Mouse (Mus musculus) brain, embryonic 14.5 days (tissue): ENCODE results near the gene Spata7. TPM values are rescaled to one million over a fixed set of nuclear protein-coding genes. Genes with fewer than 3 reads are reported as not detected.

Experiments used
- DNase-seq: peaks from one replicate; pipeline ENCODE4 v3.0.0-alpha.2; 2011; ENCODE audit warnings: low read depth
- CTCF ChIP-seq: fragments of 200-500 bp; IDR thresholded peaks from 2 replicates; pipeline ENCODE4 v1.5.1; 2012; ENCODE audit warnings: inconsistent platforms, mild to moderate bottlenecking, moderate library complexity, borderline replicate concordance; ENCODE audit not compliant: insufficient read depth, insufficient read length; ENCODE audit errors: extremely low read depth
- POLR2A ChIP-seq: fragments of 200-500 bp; IDR thresholded peaks from 2 replicates; pipeline ENCODE4 v1.6.1; 2012; ENCODE audit warnings: mild to moderate bottlenecking, inconsistent platforms, borderline replicate concordance; ENCODE audit not compliant: poor library complexity, insufficient read depth, insufficient read length, severe bottlenecking; ENCODE audit errors: extremely low read depth
- polyA plus RNA-seq: library from polyadenylated mRNA; depleted of rRNA; stranded (reverse); fragments of >200 nt; gene quantifications from 2 replicates; pipeline ENCODE4 v1.2.3, GENCODE M21; 2012; rRNA removed

Spata7 gene
- 14.1 and 16.9 TPM in 2 replicates for polyA plus RNA-seq

GRCm38 (mm10) chr12:98627392-98628259 is at the start of gene Spata7:
TSS of gene Spata7 (plus strand) at chr12:98628157.
- DNase-seq, result peak; percentile 94
- no peak for TF ChIP-seq CTCF
- peak; percentile 14; the same call in 1 of the 2 replicates for TF ChIP-seq POLR2A

DNA sequence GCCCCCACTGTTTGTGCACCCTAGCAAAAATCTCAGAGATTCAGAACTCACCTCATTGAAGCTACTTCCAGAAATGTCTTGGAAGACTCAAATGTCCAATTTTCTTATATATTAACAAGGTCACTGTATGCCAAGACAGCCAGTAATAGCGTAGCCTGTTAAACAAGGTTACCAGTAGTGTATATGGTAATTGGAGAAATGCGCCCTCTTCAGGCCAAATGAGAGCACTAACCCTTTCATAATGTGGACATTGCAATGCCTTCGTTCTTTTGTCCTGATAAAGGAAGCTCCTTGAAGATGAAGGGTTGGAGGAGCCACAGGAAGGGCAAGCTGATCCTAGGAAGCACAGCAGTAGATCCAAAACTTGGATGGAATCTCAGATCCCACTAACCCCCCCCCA is 42.7 kb upstream of the Spata7 start:
- TF ChIP-seq CTCF (peak; percentile 40; the same call in 1 of the 2 replicates), POLR2A (no peak)
- DNase-seq, result no peak

DNA sequence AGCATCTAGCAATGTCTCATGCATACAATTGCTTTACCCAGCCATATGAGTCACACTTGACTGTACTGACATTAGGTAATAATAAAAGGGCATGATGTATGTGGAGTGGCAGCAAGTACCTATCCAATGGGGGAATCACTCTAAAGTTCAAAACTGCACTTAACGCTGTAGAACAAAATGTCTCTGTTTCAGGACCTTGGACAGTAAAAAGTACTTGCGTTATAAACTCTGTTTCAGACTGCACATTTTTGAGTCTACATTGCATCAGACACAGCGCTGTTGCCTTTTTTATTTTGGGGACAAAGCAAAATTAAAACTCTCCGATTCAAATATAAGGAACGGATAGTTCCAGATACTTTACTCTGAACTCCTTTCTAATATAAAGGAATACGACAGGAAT is 39.4 kb upstream of the Spata7 start:
- TF ChIP-seq POLR2A (no peak), CTCF (no peak)
- DNase-seq, result no peak

DNA sequence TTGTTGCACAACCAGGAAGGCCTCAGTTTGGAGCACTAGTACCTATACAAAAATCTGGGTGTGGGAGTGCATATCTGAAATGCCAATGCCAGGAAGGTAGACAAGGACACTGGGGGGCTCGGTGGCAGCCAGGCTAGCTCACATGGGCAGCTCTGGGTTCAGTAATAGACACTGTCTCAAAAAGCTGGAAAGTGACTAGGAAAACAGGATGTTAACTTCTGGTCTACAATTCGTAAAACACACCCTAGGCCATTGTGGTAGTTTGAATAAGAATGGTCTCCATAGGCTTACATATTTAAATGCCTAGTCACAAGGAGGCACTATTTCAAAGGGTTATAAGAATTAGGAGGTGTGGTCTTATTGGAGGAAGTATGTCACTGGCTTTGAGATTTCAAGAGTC is 36.9 kb upstream of the Spata7 start:
- TF ChIP-seq POLR2A (no peak), CTCF (no peak)
- DNase-seq, result no peak

DNA sequence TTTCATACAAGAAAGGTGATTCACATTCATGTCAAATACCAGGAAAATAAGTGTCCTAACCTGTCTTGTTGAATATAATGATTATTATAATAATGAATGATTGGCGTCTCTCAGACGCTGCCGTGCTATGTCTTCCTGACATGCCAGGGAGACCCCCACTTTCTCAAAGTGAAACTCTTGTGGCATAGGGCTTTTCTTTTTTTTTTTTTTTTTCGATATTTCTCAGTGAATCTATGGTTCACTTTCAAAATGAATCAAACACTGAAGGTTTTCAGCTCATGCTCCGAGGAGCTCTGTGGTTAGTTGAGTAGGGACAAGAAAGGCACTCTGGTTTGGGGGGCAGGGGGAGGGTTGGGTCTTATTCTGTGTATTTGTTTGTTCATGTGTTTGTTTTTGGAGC is 27.1 kb upstream of the Spata7 start:
- no peak for DNase-seq
- TF ChIP-seq POLR2A (no peak), CTCF (no peak)

DNA sequence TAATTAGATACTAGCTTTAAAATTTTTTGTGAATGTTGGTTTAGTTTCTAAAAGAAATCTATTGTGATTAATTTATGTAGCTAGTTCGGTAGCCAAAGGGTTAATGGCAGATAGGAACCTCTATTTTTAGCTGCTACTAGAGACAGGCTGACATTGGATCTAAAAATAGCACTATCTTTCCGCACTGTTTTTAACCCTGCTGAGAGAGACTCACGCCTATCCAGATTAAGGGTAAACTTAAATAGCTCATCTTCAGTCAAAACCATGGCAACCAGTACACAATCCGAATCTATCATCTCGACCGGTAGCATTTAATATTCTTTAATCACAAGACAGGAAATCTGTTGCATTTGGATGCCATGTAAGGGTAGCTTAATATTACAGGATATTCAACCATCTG is 25.8 kb upstream of the Spata7 start:
- DNase-seq, result peak; percentile 86
- TF ChIP-seq CTCF, result no peak
- no peak for TF ChIP-seq POLR2A

GRCm38 (mm10) chr12:98605264-98605663 is 22.7 kb upstream of the Spata7 start:
- DNase-seq, result no peak
- no peak for TF ChIP-seq POLR2A
- TF ChIP-seq CTCF, result no peak

- TF ChIP-seq POLR2A, result no peak
- no peak for TF ChIP-seq CTCF
- peak; percentile 43 for DNase-seq
These were observed 21.2 kb upstream of the Spata7 start for GRCm38 (mm10) chr12:98606595-98607290.

DNA sequence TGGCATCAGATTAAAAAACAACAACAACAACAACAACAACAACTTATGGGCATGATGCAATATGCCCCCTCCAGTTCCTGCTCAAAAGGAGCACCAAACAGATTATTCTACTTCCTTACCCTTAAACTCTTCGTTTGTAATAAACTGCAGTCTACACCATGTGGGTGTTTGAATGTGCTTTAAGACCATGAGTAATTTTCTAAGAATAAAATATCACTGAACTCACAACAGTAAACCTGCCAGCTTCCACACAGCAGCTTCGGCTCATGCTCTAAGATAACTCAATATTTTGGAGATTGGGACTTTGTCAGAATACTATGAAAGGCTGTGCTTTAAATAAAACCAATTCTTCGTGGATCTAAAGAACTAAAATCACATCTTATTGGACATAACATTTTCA is 17.6 kb upstream of the Spata7 start:
- TF ChIP-seq POLR2A (no peak), CTCF (no peak)

DNA sequence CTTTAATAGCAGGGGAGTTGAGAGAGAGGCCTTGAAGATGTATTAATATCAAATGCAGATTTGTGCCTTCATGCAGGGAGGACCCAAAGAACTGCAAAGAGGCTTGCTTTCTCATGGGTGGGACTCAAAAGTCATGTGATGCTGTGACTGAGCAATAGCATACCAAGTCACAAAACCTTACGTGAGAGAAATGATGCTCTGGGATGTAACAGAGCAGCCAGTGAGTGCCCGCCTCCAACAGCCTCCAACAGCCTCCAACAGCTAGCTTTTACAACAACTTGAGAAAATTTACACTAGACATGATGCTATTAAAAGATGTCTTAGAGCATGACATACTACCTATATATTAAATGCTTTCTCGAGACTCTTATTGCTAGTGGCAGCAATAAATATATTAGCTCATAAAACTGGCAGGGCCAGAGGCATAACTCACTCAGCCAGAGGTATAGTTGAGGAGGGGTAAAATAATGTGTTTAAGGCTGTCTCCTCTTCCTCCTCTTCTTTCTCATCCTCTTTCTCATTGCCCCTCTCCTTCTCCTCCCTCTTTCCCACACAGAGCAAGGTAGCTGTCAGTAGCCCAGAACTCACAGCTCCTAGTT is 12.9 kb upstream of the Spata7 start:
- no peak for TF ChIP-seq CTCF
- TF ChIP-seq POLR2A, result no peak
- peak; percentile 26 for DNase-seq

More for the DNA sequence above, 17.6 kb upstream of the Spata7 start:
- DNase-seq, result no peak

- TF ChIP-seq POLR2A (no peak), CTCF (no peak)
- peak; percentile 54 for DNase-seq
These were observed 12.2 kb upstream of the Spata7 start for GRCm38 (mm10) chr12:98615746-98616145.

GRCm38 (mm10) chr12:98619496-98619895 is 8.5 kb upstream of the Spata7 start:
- DNase-seq, result no peak
- TF ChIP-seq POLR2A (no peak), CTCF (no peak)
